Mouse (Mus musculus) mouse trophoblast stem cell (cell line): ENCODE measurements around the gene Olfr195.
"Not testable (repeated sequence)": the region's sequence is repeated elsewhere in the genome, so short reads cannot be mapped to it uniquely, and the experiment has no call there.

Experiments used
- in situ Hi-C, 2 experiments: fragments of 300-500 bp; cut with MseI, MboI; formaldehyde crosslinking; loops; 2 replicates in 1 of 2; 3 replicates in 1 of 2; pipeline ENCODE4 v1.15.1; 2025

The Olfr195 gene

DNA sequence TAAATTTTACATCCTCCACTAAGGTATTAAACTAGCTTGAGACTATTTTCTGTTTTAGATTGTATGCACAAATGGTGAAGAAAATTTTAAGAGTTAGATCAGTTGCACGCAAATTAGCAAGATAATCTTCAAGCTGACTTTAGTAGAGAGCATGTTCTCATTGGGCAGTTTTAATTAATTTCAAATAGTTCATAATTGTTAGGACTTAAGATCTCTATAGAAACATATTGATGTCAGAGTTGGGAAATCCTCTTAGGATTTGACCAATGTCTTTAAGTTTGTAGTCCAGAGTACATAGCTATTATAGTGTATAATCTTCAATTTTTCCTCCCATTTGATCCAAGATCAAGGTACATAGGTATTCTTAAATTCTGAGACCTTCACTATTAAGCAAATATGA, at the start of gene Olfr195:
Gene Olfr195 (plus strand): TSS at position 301 of the 400 bp plus-strand sequence.
- in situ Hi-C loops = no loop called here

DNA sequence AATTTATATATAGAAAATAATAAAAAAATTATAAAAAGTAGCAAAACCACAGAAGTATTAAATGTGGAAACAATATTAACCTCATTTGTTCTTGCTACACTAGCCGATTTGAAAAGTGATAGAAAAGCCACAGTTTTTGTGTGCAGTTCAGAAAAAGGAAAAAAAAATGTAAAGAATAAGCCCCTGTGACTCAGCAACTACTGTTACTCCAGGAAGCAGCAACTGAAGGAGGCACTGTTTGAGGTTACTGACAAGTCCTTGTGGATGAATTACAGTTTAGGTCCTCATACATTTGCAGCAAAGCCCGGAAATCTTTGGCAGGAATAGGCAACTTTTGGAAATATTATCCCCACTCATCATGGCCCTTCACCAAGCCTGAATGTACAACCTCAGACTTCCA, 41.5 kb upstream of the Olfr195 start:
- in situ Hi-C loops = no loop called here

DNA sequence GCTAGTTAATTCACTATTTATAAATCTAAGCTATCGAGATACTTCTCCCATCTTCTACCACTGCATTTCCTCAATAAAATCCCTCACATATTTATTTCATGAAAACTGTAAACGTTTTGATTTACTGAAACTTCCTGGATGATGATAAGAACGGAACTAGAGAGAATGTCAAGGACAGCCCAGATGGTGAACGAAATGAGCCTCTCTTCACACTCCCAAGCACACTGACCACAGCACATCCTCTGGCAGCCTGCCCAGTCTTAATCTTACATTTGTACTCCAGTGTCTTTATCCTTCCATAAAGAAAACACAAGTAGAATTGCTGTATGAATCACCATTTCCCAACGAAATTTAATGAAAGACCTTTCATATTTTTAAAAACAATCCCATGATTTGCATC, 38.3 kb upstream of the Olfr195 start:
- in situ Hi-C loops = not testable (repeated sequence)

DNA sequence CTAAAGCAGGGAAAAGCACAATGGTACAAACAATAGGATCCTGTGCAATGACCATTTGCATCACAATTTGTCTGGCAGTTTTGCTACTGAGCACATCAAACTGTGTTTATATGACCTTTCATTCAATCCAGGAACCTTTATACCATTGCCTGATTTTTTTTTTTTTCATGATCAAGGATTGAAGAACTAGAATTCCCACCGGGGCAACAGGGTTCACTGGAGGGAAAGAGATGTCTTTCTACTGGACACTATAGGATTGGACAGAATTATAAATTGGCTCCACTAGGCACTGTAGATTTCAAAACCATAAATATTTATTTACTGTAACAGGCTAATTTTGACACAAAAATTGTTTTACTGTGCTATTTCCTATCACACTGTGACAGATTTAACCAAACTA, 35.1 kb upstream of the Olfr195 start, which contains the start of gene Olfr193:
Gene Olfr193 (minus strand): TSS at position 101 of the 400 bp plus-strand sequence.
- in situ Hi-C loops = no loop called here

DNA sequence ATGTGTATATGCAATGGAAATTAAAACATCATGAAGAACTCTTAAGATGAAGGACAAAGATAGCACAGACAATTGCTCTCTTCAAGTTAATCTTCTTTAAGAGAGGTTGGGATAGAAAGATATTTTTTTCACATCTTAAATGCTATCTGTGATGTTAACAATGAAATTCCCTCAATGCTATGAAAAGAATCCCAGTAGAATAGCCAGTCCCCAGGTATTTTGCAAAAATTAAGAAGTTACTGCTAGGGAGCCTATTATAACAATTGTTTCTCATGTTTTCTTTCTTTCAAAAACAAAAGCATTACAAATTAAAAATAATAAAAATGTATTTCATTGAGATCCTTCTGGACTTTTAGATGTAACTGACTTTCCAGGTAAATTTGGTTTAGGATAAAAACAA, 25.9 kb upstream of the Olfr195 start, which contains the start of gene Olfr194:
Gene Olfr194 (minus strand): TSS at position 101 of the 400 bp plus-strand sequence.
- in situ Hi-C loops = no loop called here

DNA sequence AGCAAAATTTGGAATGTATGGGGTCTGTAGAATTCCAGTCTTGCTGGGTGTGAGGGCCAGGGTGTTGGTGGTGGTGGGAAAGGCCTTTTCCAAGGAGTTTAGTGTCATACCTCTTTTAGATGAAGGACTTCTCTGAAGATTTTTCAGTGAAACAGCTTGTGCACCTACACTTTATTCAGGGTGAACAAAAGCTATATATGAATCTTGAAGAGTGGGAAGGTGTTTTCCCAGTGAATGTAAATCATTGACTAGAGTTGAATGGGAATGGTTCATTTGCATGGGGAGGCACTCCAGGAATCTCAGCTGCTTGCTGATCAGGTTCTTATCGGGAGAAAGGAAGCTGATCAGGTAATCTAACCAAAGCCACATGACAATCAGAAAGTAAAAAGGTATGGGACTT, 16.1 kb upstream of the Olfr195 start:
- in situ Hi-C loops = no loop called here

DNA sequence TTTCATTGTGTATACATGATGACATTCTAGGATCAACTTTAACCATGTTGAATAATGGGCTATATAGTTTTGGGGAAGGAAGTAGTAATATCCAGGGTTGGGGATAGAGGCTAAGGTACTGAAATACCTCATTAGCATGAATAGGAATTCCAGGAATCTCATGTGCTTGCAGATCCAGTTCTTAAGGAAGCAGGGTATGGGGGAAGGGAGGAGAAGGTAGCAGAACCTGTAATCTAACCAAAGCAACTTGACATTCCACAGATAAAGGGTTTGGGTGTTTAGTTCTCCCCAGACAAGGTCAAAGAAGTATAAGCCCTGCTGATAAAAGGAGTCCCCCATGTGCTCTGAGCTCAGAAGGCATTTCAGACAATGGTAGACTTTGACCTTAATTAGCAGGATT, 5.7 kb upstream of the Olfr195 start:
- in situ Hi-C loops = no loop called here

DNA sequence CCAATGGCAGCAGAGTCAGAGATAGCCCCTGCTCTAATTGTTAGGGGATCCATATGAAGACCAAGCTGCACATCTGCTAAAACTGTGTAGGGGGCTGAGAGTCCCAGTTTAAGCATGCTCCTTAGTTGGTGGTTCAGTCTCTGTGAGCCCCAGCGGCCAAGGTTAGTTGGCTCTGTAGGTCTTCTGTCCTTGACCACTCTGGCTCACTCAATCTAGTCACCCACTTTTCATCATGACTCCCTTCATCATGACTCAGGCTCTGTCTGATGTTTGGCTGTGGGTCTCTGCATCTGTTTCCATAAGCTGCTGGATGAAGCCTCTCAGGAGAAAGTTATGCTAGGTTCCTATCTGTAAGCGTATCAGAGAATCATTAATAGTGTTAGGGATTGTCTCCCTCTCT, 5.2 kb downstream of the Olfr195 start:
- in situ Hi-C loops = no loop called here

DNA sequence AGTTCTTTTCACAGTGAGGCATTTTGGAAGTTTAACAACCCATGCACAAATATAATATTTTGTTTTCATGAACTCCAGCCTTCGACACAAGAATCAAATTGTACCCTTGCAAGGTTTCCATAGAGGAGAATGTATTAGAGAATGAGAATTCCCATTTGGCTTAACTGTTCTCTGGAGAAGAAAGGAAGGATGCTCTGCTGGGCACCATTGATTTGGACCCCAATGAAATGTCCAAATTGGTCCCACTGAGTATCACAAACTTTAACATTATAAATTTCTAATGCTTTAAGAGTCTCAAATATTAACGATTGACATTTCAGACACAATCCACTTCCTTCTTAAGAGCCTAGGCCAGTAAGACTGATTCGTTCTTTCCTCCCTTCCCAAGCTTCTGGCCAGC, 23.5 kb downstream of the Olfr195 start, which contains the start of gene Olfr196:
Gene Olfr196 (minus strand): TSS at position 101 of the 400 bp plus-strand sequence.
- in situ Hi-C loops = no loop called here
